Mouse (Mus musculus): ENCODE data around the gene Lrrtm3. TPM values are rescaled to one million over a fixed set of nuclear protein-coding genes. Genes with fewer than 3 reads are reported as not detected.

Lrrtm3 gene
- total RNA-seq, 1 experiment, result not detected

DNA sequence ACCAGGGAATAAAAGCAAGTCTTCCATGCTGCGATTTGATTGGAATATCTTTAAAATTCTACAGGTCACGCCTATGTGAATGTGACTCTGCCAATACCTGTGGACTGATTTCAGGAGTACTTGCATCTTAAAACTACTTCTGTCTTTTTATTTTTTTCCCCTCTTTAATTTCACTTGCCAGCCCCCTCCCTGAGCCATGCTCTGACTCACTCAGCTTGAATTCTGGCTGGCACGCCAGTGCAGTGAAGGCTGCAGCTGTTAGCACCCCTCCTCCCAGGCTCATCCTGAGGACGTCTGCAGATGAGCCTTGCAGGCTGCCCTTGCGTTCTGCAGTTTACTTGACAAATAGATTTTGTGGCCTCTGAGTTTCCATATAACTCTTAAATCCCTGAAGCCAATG lies 14.1 kb downstream of the Lrrtm3 start:
- Histone ChIP-seq H3K9ac (ENCODE audit: insufficient read depth, low read depth, low read length, poor library complexity, severe bottlenecking) (no peak overlapping the region), H3K4me1 (ENCODE audit: control insufficient read depth in 2 of 2, insufficient read depth in 2 of 2, low read length in 2 of 2, poor library complexity in 1 of 2) (no peaks in the 10 kb centered on the region), H3K36me3 (ENCODE audit: control insufficient read depth, insufficient read depth, low read length, poor library complexity, severe bottlenecking) (no peaks in the 10 kb centered on the region), H3K4me3 (ENCODE audit: insufficient read depth in 1 of 2, low read depth in 1 of 2, low read length in 2 of 2, poor library complexity in 1 of 2, severe bottlenecking in 1 of 2) (no peak overlapping the region), H3K27ac (ENCODE audit: insufficient read depth, low read depth, low read length, poor library complexity, severe bottlenecking) (no peak overlapping the region), H3K9me3 (ENCODE audit: control insufficient read depth, insufficient read depth, low read depth, low read length) (no peaks in the 10 kb centered on the region)
- DNase-seq (ENCODE audit: low read depth, low spot score), result no peak
- in situ Hi-C loops (cut with MboI; ENCODE audit: low sequenced_read_pairs in 2 of 2, unreplicated experiment in 2 of 2), result no loop called here
- no peak for TF ChIP-seq CHD2 (IDR thresholded peaks at IDR 0.05; ENCODE audit: low read depth, low read length)
- no peak for TF ChIP-seq ZC3H11A (IDR thresholded peaks at IDR 0.05; ENCODE audit: borderline replicate concordance, low read depth, low read length)
- TF ChIP-seq ZNF384 (IDR thresholded peaks at IDR 0.05; ENCODE audit: low read depth, low read length), result no peak
- no peak for TF ChIP-seq MAFK (IDR thresholded peaks at IDR 0.05; ENCODE audit: insufficient read depth, low read depth, low read length)
- TF ChIP-seq HCFC1 (IDR thresholded peaks at IDR 0.05; ENCODE audit: borderline replicate concordance, insufficient read depth, low read length), result no peak

DNA sequence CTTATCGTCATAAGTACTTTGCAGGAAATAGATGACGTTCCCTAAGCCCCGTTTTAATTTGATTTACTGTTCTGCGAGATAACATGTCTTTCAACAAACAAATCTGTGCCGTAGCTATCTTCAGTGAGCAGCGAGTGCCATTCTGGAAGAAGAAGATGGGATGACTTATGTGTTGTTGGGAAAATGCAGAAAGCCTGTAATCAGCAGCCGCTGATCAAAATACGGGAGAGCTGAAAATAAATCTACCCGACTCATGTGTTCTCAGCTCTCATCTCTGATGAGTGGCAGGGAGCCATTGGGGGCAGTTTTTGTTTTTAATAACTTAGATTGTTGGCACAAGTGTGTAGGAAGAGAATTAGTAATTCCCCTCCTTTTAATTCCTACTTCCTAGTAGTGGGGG lies 26.4 kb downstream of the Lrrtm3 start:
- DNase-seq (ENCODE audit: low read depth, low spot score), result no peak
- no peaks in the 10 kb centered on the region for H3K36me3 ChIP-seq (ENCODE audit: control insufficient read depth, insufficient read depth, low read length, poor library complexity, severe bottlenecking)
- no peaks in the 10 kb centered on the region for H3K4me1 ChIP-seq (ENCODE audit: control insufficient read depth in 2 of 2, insufficient read depth in 2 of 2, low read length in 2 of 2, poor library complexity in 1 of 2)
- no peak overlapping the region for H3K4me3 ChIP-seq (ENCODE audit: insufficient read depth in 1 of 2, low read depth in 1 of 2, low read length in 2 of 2, poor library complexity in 1 of 2, severe bottlenecking in 1 of 2)
- TF ChIP-seq ZC3H11A (IDR thresholded peaks at IDR 0.05; ENCODE audit: borderline replicate concordance, low read depth, low read length), result no peak
- TF ChIP-seq MAFK (IDR thresholded peaks at IDR 0.05; ENCODE audit: insufficient read depth, low read depth, low read length), result no peak
- TF ChIP-seq HCFC1 (IDR thresholded peaks at IDR 0.05; ENCODE audit: borderline replicate concordance, insufficient read depth, low read length), result no peak
- TF ChIP-seq ZNF384 (IDR thresholded peaks at IDR 0.05; ENCODE audit: low read depth, low read length), result no peak
- TF ChIP-seq CHD2 (IDR thresholded peaks at IDR 0.05; ENCODE audit: low read depth, low read length), result no peak
- no peak overlapping the region for H3K9ac ChIP-seq (ENCODE audit: insufficient read depth, low read depth, low read length, poor library complexity, severe bottlenecking)
- H3K27ac ChIP-seq (ENCODE audit: insufficient read depth, low read depth, low read length, poor library complexity, severe bottlenecking), result no peak overlapping the region
- in situ Hi-C loops (cut with MboI; ENCODE audit: low sequenced_read_pairs in 2 of 2, unreplicated experiment in 2 of 2), result no loop called here
- H3K9me3 ChIP-seq (ENCODE audit: control insufficient read depth, insufficient read depth, low read depth, low read length), result no peaks in the 10 kb centered on the region

- H3K9ac ChIP-seq (ENCODE audit: insufficient read depth, low read depth, low read length, poor library complexity, severe bottlenecking), result no peak overlapping the region
- H3K4me1 ChIP-seq (ENCODE audit: control insufficient read depth in 2 of 2, insufficient read depth in 2 of 2, low read length in 2 of 2, poor library complexity in 1 of 2), result no peaks in the 10 kb centered on the region
- TF ChIP-seq ZNF384 (IDR thresholded peaks at IDR 0.05; ENCODE audit: low read depth, low read length) (no peak), HCFC1 (IDR thresholded peaks at IDR 0.05; ENCODE audit: borderline replicate concordance, insufficient read depth, low read length) (no peak), MAFK (IDR thresholded peaks at IDR 0.05; ENCODE audit: insufficient read depth, low read depth, low read length) (no peak), ZC3H11A (IDR thresholded peaks at IDR 0.05; ENCODE audit: borderline replicate concordance, low read depth, low read length) (no peak), CHD2 (IDR thresholded peaks at IDR 0.05; ENCODE audit: low read depth, low read length) (no peak)
- H3K9me3 ChIP-seq (ENCODE audit: control insufficient read depth, insufficient read depth, low read depth, low read length), result no peaks in the 10 kb centered on the region
- in situ Hi-C loops (cut with MboI; ENCODE audit: low sequenced_read_pairs in 2 of 2, unreplicated experiment in 2 of 2), result no loop called here
- no peak overlapping the region for H3K4me3 ChIP-seq (ENCODE audit: insufficient read depth in 1 of 2, low read depth in 1 of 2, low read length in 2 of 2, poor library complexity in 1 of 2, severe bottlenecking in 1 of 2)
- DNase-seq (ENCODE audit: low read depth, low spot score), result no peak
- no peak overlapping the region for H3K27ac ChIP-seq (ENCODE audit: insufficient read depth, low read depth, low read length, poor library complexity, severe bottlenecking)
- no peaks in the 10 kb centered on the region for H3K36me3 ChIP-seq (ENCODE audit: control insufficient read depth, insufficient read depth, low read length, poor library complexity, severe bottlenecking)
These were observed 40.1 kb downstream of the Lrrtm3 start for GRCm38 (mm10) chr10:64049946-64050345.

GRCm38 (mm10) chr10:64049151-64049550 lies 40.9 kb downstream of the Lrrtm3 start:
- H3K4me3 ChIP-seq (ENCODE audit: insufficient read depth in 1 of 2, low read depth in 1 of 2, low read length in 2 of 2, poor library complexity in 1 of 2, severe bottlenecking in 1 of 2), result no peak overlapping the region
- no peak overlapping the region for H3K27ac ChIP-seq (ENCODE audit: insufficient read depth, low read depth, low read length, poor library complexity, severe bottlenecking)
- in situ Hi-C loops (cut with MboI; ENCODE audit: low sequenced_read_pairs in 2 of 2, unreplicated experiment in 2 of 2), result no loop called here
- TF ChIP-seq ZNF384 (IDR thresholded peaks at IDR 0.05; ENCODE audit: low read depth, low read length), result no peak
- TF ChIP-seq MAFK (IDR thresholded peaks at IDR 0.05; ENCODE audit: insufficient read depth, low read depth, low read length), result no peak
- TF ChIP-seq ZC3H11A (IDR thresholded peaks at IDR 0.05; ENCODE audit: borderline replicate concordance, low read depth, low read length), result no peak
- TF ChIP-seq CHD2 (IDR thresholded peaks at IDR 0.05; ENCODE audit: low read depth, low read length), result no peak
- no peak for TF ChIP-seq HCFC1 (IDR thresholded peaks at IDR 0.05; ENCODE audit: borderline replicate concordance, insufficient read depth, low read length)
- no peaks in the 10 kb centered on the region for H3K9me3 ChIP-seq (ENCODE audit: control insufficient read depth, insufficient read depth, low read depth, low read length)
- H3K36me3 ChIP-seq (ENCODE audit: control insufficient read depth, insufficient read depth, low read length, poor library complexity, severe bottlenecking), result no peaks in the 10 kb centered on the region
- no peaks in the 10 kb centered on the region for H3K4me1 ChIP-seq (ENCODE audit: control insufficient read depth in 2 of 2, insufficient read depth in 2 of 2, low read length in 2 of 2, poor library complexity in 1 of 2)
- H3K9ac ChIP-seq (ENCODE audit: insufficient read depth, low read depth, low read length, poor library complexity, severe bottlenecking), result no peak overlapping the region
- no peak for DNase-seq (ENCODE audit: low read depth, low spot score)

DNA sequence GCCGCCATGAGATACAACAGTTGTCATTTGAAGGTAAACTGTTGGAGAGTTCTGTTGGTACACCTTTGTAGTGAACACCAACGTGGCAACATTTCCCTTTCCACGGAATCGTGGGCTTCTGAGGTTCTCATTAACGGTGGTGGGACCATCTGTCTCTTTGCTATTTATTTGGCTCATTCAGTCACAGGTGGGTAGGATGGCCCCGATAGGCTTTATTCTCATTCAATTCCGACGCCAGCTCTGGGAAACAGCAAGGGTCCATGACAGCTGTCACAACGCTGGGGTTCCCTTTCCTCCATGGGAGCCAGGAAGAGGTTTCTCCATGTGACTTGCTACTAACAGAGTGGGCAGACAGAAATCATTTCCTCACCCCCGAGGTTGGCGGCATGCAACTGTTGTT lies 48.2 kb downstream of the Lrrtm3 start:
- H3K36me3 ChIP-seq (ENCODE audit: control insufficient read depth, insufficient read depth, low read length, poor library complexity, severe bottlenecking), result no peaks in the 10 kb centered on the region
- H3K27ac ChIP-seq (ENCODE audit: insufficient read depth, low read depth, low read length, poor library complexity, severe bottlenecking), result no peak overlapping the region
- DNase-seq (ENCODE audit: low read depth, low spot score), result no peak
- no peak overlapping the region for H3K4me3 ChIP-seq (ENCODE audit: insufficient read depth in 1 of 2, low read depth in 1 of 2, low read length in 2 of 2, poor library complexity in 1 of 2, severe bottlenecking in 1 of 2)
- H3K9me3 ChIP-seq (ENCODE audit: control insufficient read depth, insufficient read depth, low read depth, low read length), result no peaks in the 10 kb centered on the region
- no peak for TF ChIP-seq CHD2 (IDR thresholded peaks at IDR 0.05; ENCODE audit: low read depth, low read length)
- H3K4me1 ChIP-seq (ENCODE audit: control insufficient read depth in 2 of 2, insufficient read depth in 2 of 2, low read length in 2 of 2, poor library complexity in 1 of 2), result no peaks in the 10 kb centered on the region
- no peak overlapping the region for H3K9ac ChIP-seq (ENCODE audit: insufficient read depth, low read depth, low read length, poor library complexity, severe bottlenecking)
- in situ Hi-C loops (cut with MboI; ENCODE audit: low sequenced_read_pairs in 2 of 2, unreplicated experiment in 2 of 2), result no loop called here

All from ES-E14 (cell line).